Mouse (Mus musculus) cerebellum, adult 9-11 months (tissue): Measurements from ENCODE around the gene Wdr89.
A peak's percentile ranks its signal among the peaks of the same experiment; 100 is the strongest.
"Not testable (repeated sequence)": the region's sequence is repeated elsewhere in the genome, so short reads cannot be mapped to it uniquely, and the experiment has no call there.

Experiments
- DNase-seq: peaks from one replicate; pipeline ENCODE4 v3.0.0; 2022

Gene Wdr89

GRCm38 (mm10) chr12:75669258-75670106, at the start of gene Wdr89:
Wdr89 (minus strand) TSS chr12:75669537.
- DNase-seq: peak; percentile 100

GRCm38 (mm10) chr12:75713596-75713995, 44.3 kb upstream of the Wdr89 start:
- no peak for DNase-seq

GRCm38 (mm10) chr12:75712905-75713304, 43.6 kb upstream of the Wdr89 start:
- DNase-seq: not testable (repeated sequence)

GRCm38 (mm10) chr12:75710596-75711376, 41.4 kb upstream of the Wdr89 start:
- DNase-seq: no peak

GRCm38 (mm10) chr12:75709506-75709905, 40.2 kb upstream of the Wdr89 start:
- no peak for DNase-seq

- no peak for DNase-seq
Measured at GRCm38 (mm10) chr12:75706670-75707069, 37.3 kb upstream of the Wdr89 start.

- no peak for DNase-seq
Measured at GRCm38 (mm10) chr12:75702739-75703122, 33.4 kb upstream of the Wdr89 start.

- no peak for DNase-seq
Measured at GRCm38 (mm10) chr12:75702084-75702738, 32.9 kb upstream of the Wdr89 start.

GRCm38 (mm10) chr12:75701173-75702083, 32.1 kb upstream of the Wdr89 start:
- DNase-seq: no peak

- no peak for DNase-seq
Measured at GRCm38 (mm10) chr12:75698692-75699091, 29.4 kb upstream of the Wdr89 start.

GRCm38 (mm10) chr12:75695845-75696244, 26.5 kb upstream of the Wdr89 start:
- not testable (repeated sequence) for DNase-seq

GRCm38 (mm10) chr12:75689003-75689402, 19.7 kb upstream of the Wdr89 start:
- no peak for DNase-seq

GRCm38 (mm10) chr12:75687314-75687713, 18.0 kb upstream of the Wdr89 start:
- DNase-seq: no peak

GRCm38 (mm10) chr12:75684026-75684425, 14.7 kb upstream of the Wdr89 start:
- not testable (repeated sequence) for DNase-seq

- no peak for DNase-seq
Measured at GRCm38 (mm10) chr12:75683598-75683997, 14.3 kb upstream of the Wdr89 start.

GRCm38 (mm10) chr12:75682842-75683241, 13.5 kb upstream of the Wdr89 start:
- no peak for DNase-seq

- DNase-seq: no peak
Measured at GRCm38 (mm10) chr12:75681101-75681500, 11.8 kb upstream of the Wdr89 start.

- DNase-seq: no peak
Measured at GRCm38 (mm10) chr12:75678393-75678792, 9.1 kb upstream of the Wdr89 start.

GRCm38 (mm10) chr12:75672630-75673029, 3.3 kb upstream of the Wdr89 start:
- DNase-seq: no peak

GRCm38 (mm10) chr12:75671759-75672315, 2.5 kb upstream of the Wdr89 start:
- DNase-seq: peak; percentile 25

GRCm38 (mm10) chr12:75670611-75671010, 1.3 kb upstream of the Wdr89 start:
- peak; percentile 64 for DNase-seq

- DNase-seq: no peak
Measured at GRCm38 (mm10) chr12:75668916-75669257, 450 bp downstream of the Wdr89 start.
